11 mouse cellular contexts compared by ENCODE assay signal in the genomic region with DNA sequence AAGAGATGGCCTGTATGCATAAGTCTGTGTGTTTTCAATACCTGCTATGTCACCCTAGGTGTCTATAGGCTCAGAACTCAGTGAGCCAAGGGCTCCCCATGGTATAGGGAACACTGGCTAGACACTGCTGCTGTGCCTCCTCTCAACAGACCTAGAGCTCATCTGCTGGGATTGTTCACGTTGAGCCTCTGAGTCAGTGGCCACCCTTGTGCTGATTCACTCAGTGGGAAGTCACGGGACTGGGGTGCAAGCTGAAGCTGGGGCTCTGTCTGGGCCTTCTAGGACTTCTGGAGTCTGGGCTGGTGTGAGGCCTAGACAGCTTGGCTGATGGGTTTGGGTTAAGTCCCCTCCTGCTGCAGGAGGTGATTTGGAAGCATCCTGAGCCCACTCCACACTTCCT. TPM values are rescaled to one million over a fixed set of nuclear protein-coding genes. Genes with fewer than 3 reads are reported as not detected.
DNase-seq lines count a peak whose midpoint lies in the region; ATAC-seq lines count a peak whose summit lies in the region.
"Had no signal": no experiment of that assay in that cellular context is flagged by ENCODE, and none has a peak within 500 bp of the region (broad histone marks: within the 10 kb centered on the region; RNA-seq: fewer than 3 reads in every experiment).

No protein-coding gene starts in this region.

- H3K4me2 ChIP-seq in lung, embryonic 16.5 days (ENCODE audit: low read depth, low read length): peak overlapping the region; percentile 68
- peak overlapping the region; percentile 69 for H3K4me2 ChIP-seq in intestine, embryonic 15.5 days (replicated peaks)
- H3K4me2 ChIP-seq in stomach, embryonic 14.5 days (replicated peaks; ENCODE audit: low read depth, low read length): peak overlapping the region; percentile 55

- no peak overlapping the region for H3K9ac ChIP-seq in lung, embryonic 16.5 days (ENCODE audit: low read length)
- no peak overlapping the region for H3K9ac ChIP-seq in intestine, embryonic 15.5 days
- H3K9ac ChIP-seq in stomach, embryonic 14.5 days (replicated peaks; ENCODE audit: low read depth, low read length): no peak overlapping the region
- H3K9ac ChIP-seq: liver, embryonic 12.5 days had no signal

- H3K4me3 ChIP-seq in lung, embryonic 16.5 days (ENCODE audit: low read length): no peak overlapping the region
- peak overlapping the region; percentile 61; the same call in 1 of the 2 replicates for H3K4me3 ChIP-seq in intestine, embryonic 15.5 days (replicated peaks)
- H3K4me3 ChIP-seq in stomach, embryonic 14.5 days (ENCODE audit: low read depth, low read length): no peak overlapping the region
- H3K4me3 ChIP-seq: liver, embryonic 12.5 days had no signal

- WGBS in lung, embryonic 16.5 days: 63% methylated on average over 2 of the region's 2 CpGs
- 59% methylated on average over 2 of the region's 2 CpGs for WGBS in intestine, embryonic 15.5 days
- 70% methylated on average over 2 of the region's 2 CpGs for WGBS in stomach, embryonic 14.5 days

- intact Hi-C loops in left cerebral cortex, postnatal 4 days (cut with DNase I): no loop called here

- H3K9me3 ChIP-seq in lung, embryonic 16.5 days (ENCODE audit: control insufficient read depth, low read length): no peaks in the 10 kb centered on the region
- H3K9me3 ChIP-seq in intestine, embryonic 15.5 days: no peaks in the 10 kb centered on the region
- H3K9me3 ChIP-seq in stomach, embryonic 14.5 days (ENCODE audit: control insufficient read depth, low read depth, low read length): no peaks in the 10 kb centered on the region
- H3K9me3 ChIP-seq: liver, embryonic 12.5 days had no signal

- peak; percentile 49 for DNase-seq in adrenal gland, postnatal 14 days
- no peak for DNase-seq in adrenal gland, adult 8-10 months
- no peak for DNase-seq in lung, postnatal 14 days
- no peak for DNase-seq in left cerebral cortex, postnatal 4 days
- DNase-seq in urinary bladder, postnatal 36 days (ENCODE audit: low spot score in 2 of 2): no peak
- DNase-seq: B cell, adult 2 months; gastrocnemius, postnatal 25 days had no signal

- H3K27ac ChIP-seq in lung, embryonic 16.5 days (ENCODE audit: low read length): no peak overlapping the region
- no peak overlapping the region for H3K27ac ChIP-seq in intestine, embryonic 15.5 days
- H3K27ac ChIP-seq in stomach, embryonic 14.5 days (ENCODE audit: low read length): no peak overlapping the region
- H3K27ac ChIP-seq: liver, embryonic 12.5 days had no signal

- peaks cover 3% of the 10 kb centered on the region; the same call in 1 of the 2 replicates for H3K36me3 ChIP-seq in lung, embryonic 16.5 days (ENCODE audit: control insufficient read depth, insufficient read depth, low read length)
- no peaks in the 10 kb centered on the region for H3K36me3 ChIP-seq in intestine, embryonic 15.5 days
- H3K36me3 ChIP-seq in stomach, embryonic 14.5 days (ENCODE audit: control insufficient read depth, insufficient read depth, low read length): no peaks in the 10 kb centered on the region; the same call in 1 of the 2 replicates

- H3K27me3 ChIP-seq in lung, embryonic 16.5 days (ENCODE audit: control insufficient read depth, insufficient read depth, low read depth, low read length): no peaks in the 10 kb centered on the region
- no peaks in the 10 kb centered on the region; the same call in 1 of the 2 replicates for H3K27me3 ChIP-seq in intestine, embryonic 15.5 days (replicated peaks)
- H3K27me3 ChIP-seq in stomach, embryonic 14.5 days (ENCODE audit: control insufficient read depth, insufficient read depth, low read length): no peaks in the 10 kb centered on the region

- peaks cover 7% of the 10 kb centered on the region; the same call in 1 of the 2 replicates for H3K4me1 ChIP-seq in lung, embryonic 16.5 days (replicated peaks; ENCODE audit: control insufficient read depth, insufficient read depth, low read length)
- no peaks in the 10 kb centered on the region for H3K4me1 ChIP-seq in intestine, embryonic 15.5 days (replicated peaks)
- H3K4me1 ChIP-seq in stomach, embryonic 14.5 days (ENCODE audit: control insufficient read depth, insufficient read depth, low read length): no peaks in the 10 kb centered on the region; the same call in 1 of the 2 replicates

- ATAC-seq in lung, embryonic 16.5 days (ENCODE audit: low read depth): no peak
- ATAC-seq in intestine, embryonic 15.5 days: no peak
- no peak for ATAC-seq in stomach, embryonic 14.5 days (ENCODE audit: insufficient number of reproducible peaks, insufficient read depth, low FRiP score, low read depth)
- ATAC-seq: liver, embryonic 12.5 days had no signal

RNA-seq across cellular contexts. Expression of gene Slc6a8, which starts 2.3 kb away (rescaled TPM):
- 38.8 and 42.2 TPM in 2 replicates for total RNA-seq in adrenal gland, postnatal 14 days (2021)
- total RNA-seq in adrenal gland, adult 8-10 months (2022): 100 to 1,000 TPM in 3 of 4 experiments, 10 to 100 TPM in 1; 63.8 to 185 (median 134) TPM
- polyA plus RNA-seq in lung, embryonic 16.5 days (2015; fragmentation: Nextera tagmentation; extraction: Ambion mirVana): 5.2 and 5.6 TPM in 2 replicates
- polyA plus RNA-seq in intestine, embryonic 15.5 days (2015; fragmentation: Nextera tagmentation; extraction: Ambion mirVana): 7.1 and 9.1 TPM in 2 replicates
- 11.0 and 12.2 TPM in 2 replicates for polyA plus RNA-seq in stomach, embryonic 14.5 days (2014; fragmentation: Nextera tagmentation; extraction: Ambion mirVana)
- 10 to 100 TPM; 52.2 to 64.8 TPM for total RNA-seq in left cerebral cortex, postnatal 4 days (2021)

RNA-seq across cellular contexts. Expression of gene Pnck, which starts 15.3 kb away (rescaled TPM):
- 6.1 and 8.4 TPM in 2 replicates for total RNA-seq in adrenal gland, postnatal 14 days (2021)
- 10 to 100 TPM; 10.6 to 29.6 (median 18.5) TPM for total RNA-seq in adrenal gland, adult 8-10 months (2022)
- polyA plus RNA-seq in lung, embryonic 16.5 days (2015; fragmentation: Nextera tagmentation; extraction: Ambion mirVana): 14.7 and 16.3 TPM in 2 replicates
- polyA plus RNA-seq in intestine, embryonic 15.5 days (2015; fragmentation: Nextera tagmentation; extraction: Ambion mirVana): 12.4 and 12.7 TPM in 2 replicates
- polyA plus RNA-seq in stomach, embryonic 14.5 days (2014; fragmentation: Nextera tagmentation; extraction: Ambion mirVana): 27.0 and 27.7 TPM in 2 replicates
- 100 to 1,000 TPM; 105 to 140 TPM for total RNA-seq in left cerebral cortex, postnatal 4 days (2021)

RNA-seq across cellular contexts. Expression of gene Dusp9, which starts 36.0 kb away (rescaled TPM):
- total RNA-seq in adrenal gland, postnatal 14 days (2021): 0.30 and 0.74 TPM in 2 replicates
- 1 to 10 TPM in 1 of 4 experiments, under 1 TPM in 3; 0.17 to 1.1 (median 0.52) TPM for total RNA-seq in adrenal gland, adult 8-10 months (2022)
- polyA plus RNA-seq in lung, embryonic 16.5 days (2015; fragmentation: Nextera tagmentation; extraction: Ambion mirVana): 6.2 and 7.0 TPM in 2 replicates
- 10.7 and 11.0 TPM in 2 replicates for polyA plus RNA-seq in intestine, embryonic 15.5 days (2015; fragmentation: Nextera tagmentation; extraction: Ambion mirVana)
- polyA plus RNA-seq in stomach, embryonic 14.5 days (2014; fragmentation: Nextera tagmentation; extraction: Ambion mirVana): 5.0 and 7.3 TPM in 2 replicates
- under 1 TPM; 0.12 to 0.14 TPM for total RNA-seq in left cerebral cortex, postnatal 4 days (2021)
- total RNA-seq: gastrocnemius, postnatal 25 days had no signal

RNA-seq across cellular contexts. Expression of gene Bcap31, which starts 40.7 kb away (rescaled TPM):
- 208 and 230 TPM in 2 replicates for total RNA-seq in adrenal gland, postnatal 14 days (2021)
- 100 to 1,000 TPM; 212 to 320 (median 258) TPM for total RNA-seq in adrenal gland, adult 8-10 months (2022)
- polyA plus RNA-seq in lung, embryonic 16.5 days (2015; fragmentation: Nextera tagmentation; extraction: Ambion mirVana): 301 and 317 TPM in 2 replicates
- polyA plus RNA-seq in intestine, embryonic 15.5 days (2015; fragmentation: Nextera tagmentation; extraction: Ambion mirVana): 296 and 302 TPM in 2 replicates
- polyA plus RNA-seq in stomach, embryonic 14.5 days (2014; fragmentation: Nextera tagmentation; extraction: Ambion mirVana): 254 and 260 TPM in 2 replicates
- 10 to 100 TPM; 62.0 to 62.1 TPM for total RNA-seq in left cerebral cortex, postnatal 4 days (2021)

RNA-seq across cellular contexts. Expression of gene Abcd1, which starts 41.2 kb away (rescaled TPM):
- total RNA-seq in adrenal gland, postnatal 14 days (2021): 28.3 and 30.6 TPM in 2 replicates
- total RNA-seq in adrenal gland, adult 8-10 months (2022): 10 to 100 TPM; 23.0 to 38.2 (median 29.4) TPM
- polyA plus RNA-seq in lung, embryonic 16.5 days (2015; fragmentation: Nextera tagmentation; extraction: Ambion mirVana): 27.9 and 29.5 TPM in 2 replicates
- 18.5 and 20.2 TPM in 2 replicates for polyA plus RNA-seq in intestine, embryonic 15.5 days (2015; fragmentation: Nextera tagmentation; extraction: Ambion mirVana)
- polyA plus RNA-seq in stomach, embryonic 14.5 days (2014; fragmentation: Nextera tagmentation; extraction: Ambion mirVana): 19.2 and 19.6 TPM in 2 replicates
- 10 to 100 TPM; 16.8 to 16.9 TPM for total RNA-seq in left cerebral cortex, postnatal 4 days (2021)
